Mouse (Mus musculus) thymus, postnatal 36 days (tissue): Measurements from ENCODE around the gene Gm16485.

Experiments
- DNase-seq, 2 experiments: peaks; one replicate each; pipeline ENCODE4 v3.0.0; 2022; ENCODE audit warnings: mixed read lengths in 2 of 2

Gm16485 gene

GRCm38 (mm10) chr9:8971491-8971890 is at the start of gene Gm16485:
Gm16485 (plus strand) TSS chr9:8971791.
- DNase-seq = no peak

- DNase-seq = no peak
These were observed 44.0 kb upstream of the Gm16485 start for GRCm38 (mm10) chr9:8927561-8927960.

- DNase-seq = no peak
These were observed 33.8 kb upstream of the Gm16485 start for GRCm38 (mm10) chr9:8937753-8938152.

GRCm38 (mm10) chr9:8953306-8953705 is 18.3 kb upstream of the Gm16485 start:
- DNase-seq = no peak

- DNase-seq = no peak
These were observed 7.0 kb upstream of the Gm16485 start for GRCm38 (mm10) chr9:8964512-8965133.

GRCm38 (mm10) chr9:8970240-8970639 is 1.4 kb upstream of the Gm16485 start:
- DNase-seq = no peak

- DNase-seq = no peak
These were observed 6.2 kb downstream of the Gm16485 start for GRCm38 (mm10) chr9:8977775-8978174.

GRCm38 (mm10) chr9:8982315-8982714 is 10.7 kb downstream of the Gm16485 start:
- no peak for DNase-seq

- no peak for DNase-seq
These were observed 24.9 kb downstream of the Gm16485 start for GRCm38 (mm10) chr9:8996494-8996893.

- no peak for DNase-seq
These were observed 29.6 kb downstream of the Gm16485 start for GRCm38 (mm10) chr9:9001170-9001569.

GRCm38 (mm10) chr9:9015108-9015507 is 43.5 kb downstream of the Gm16485 start:
- DNase-seq = no peak
